Mouse (Mus musculus): ENCODE measurements around the gene Uba1.

DNA sequence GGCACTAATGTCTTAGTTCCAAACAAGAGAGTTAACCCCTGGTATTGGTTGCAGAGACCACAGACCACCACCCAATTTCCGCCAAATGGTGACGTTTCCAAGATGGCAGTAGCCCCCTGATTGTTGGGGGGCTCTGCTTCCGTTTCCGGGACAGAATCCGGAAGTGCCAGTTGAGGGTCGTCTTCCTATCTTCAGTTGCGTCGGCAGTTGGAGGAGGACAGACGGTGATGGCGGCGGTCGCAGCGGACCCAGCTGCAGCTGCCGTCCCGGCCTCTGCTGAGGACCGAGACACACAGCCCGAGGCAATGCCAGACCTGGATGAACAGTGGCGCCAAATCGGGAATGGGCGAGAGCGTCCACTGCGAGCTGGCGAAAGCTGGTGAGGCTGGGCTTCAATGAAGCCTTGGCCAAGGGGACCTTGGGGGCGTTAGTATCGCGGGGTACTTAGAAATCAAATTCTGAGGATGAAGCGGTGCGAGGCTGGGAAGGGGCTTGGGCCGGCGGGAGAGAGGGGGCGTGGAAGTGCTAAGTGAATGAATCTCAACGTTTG is 45.7 kb downstream of the Uba1 start, which contains the start of gene Usp11:
- TF ChIP-seq ZNF384 (IDR thresholded peaks at IDR 0.05; ENCODE audit: low read depth, low read length): no peak
- no peak for TF ChIP-seq MAFK (IDR thresholded peaks at IDR 0.05; ENCODE audit: insufficient read depth, low read depth, low read length)
